Mouse (Mus musculus): ENCODE data around the gene Ly6g5b.

DNA sequence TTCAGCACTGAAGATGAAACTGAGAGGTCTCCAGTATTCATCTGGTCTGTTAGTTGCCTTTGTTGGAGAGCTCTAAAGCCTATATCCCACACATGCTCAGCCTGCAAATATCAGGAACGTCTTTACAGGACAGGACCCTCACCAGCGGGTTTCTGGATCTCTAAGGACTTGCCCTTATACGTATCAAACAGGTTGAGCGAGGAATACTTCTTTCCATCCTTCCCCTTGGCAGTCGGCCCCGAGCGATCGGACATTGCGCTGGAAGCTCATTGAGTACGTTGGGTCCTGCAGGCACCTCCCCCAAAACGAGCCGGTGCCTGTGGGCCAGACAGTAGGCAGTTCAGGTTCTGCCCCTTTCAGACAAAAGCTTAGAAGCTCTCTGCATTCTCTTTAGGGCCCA lies 47.5 kb upstream of the Ly6g5b start:
- TF ChIP-seq EP300 (IDR thresholded peaks at IDR 0.05) (no peak), CTCF (IDR thresholded peaks at IDR 0.05) (no peak)
